Mouse (Mus musculus): Measurements from ENCODE around the gene Mcrs1.
A peak's percentile ranks its signal among the peaks of the same experiment; 100 is the strongest.

Gene Mcrs1

DNA sequence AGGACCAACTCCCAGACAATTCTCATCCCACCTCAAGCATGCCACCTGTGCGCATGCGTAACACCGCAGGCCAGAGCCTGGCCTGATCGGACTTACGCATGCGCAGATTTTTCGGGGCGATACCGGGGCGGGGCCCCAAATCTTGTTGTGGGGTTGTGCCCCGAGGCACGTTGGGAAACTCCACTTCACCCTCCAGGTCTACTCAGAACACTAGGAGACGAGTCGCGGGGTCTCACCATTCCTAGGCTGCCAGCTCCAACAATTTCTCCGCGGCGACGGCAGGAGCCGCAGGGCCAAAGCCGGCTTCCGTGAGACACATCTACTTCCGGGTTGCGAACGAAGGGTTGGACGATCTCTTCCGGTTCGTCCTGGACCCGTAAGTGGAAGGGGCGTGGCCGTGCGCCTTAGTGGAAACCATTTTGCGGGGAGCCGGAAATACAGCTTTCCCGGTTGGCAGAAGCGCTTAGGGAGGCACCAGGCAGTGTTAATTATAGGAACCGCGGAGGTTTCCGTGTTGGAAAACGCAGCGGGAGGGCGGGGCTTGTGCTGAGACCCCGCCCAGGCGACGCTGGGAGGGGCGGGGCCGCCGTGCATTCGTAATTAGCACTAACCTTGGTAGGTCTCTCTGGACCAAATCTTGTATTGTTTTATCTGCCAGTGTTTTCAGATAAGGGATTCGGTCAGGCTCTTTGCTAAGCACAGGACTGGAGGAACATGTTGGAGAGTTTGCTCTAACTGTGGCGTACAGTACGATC lies at the start of gene Mcrs1:
Mcrs1 (minus strand) TSS at position 336 of the 755 bp plus-strand sequence.
- H3K36me3 ChIP-seq (ENCODE audit: insufficient read depth, low read length): peaks cover 40% of the 10 kb centered on the region
- no peaks in the 10 kb centered on the region for H3K27me3 ChIP-seq (ENCODE audit: insufficient read depth, low read length)
- no peaks in the 10 kb centered on the region for H3K9me3 ChIP-seq (ENCODE audit: low read length)
- H3K4me1 ChIP-seq (replicated peaks; ENCODE audit: low read depth, low read length): peaks cover 73% of the 10 kb centered on the region
- no peak for TF ChIP-seq CTCF (conservative IDR thresholded peaks at IDR 0.05; ENCODE audit: low read length)
- TF ChIP-seq NANOG (IDR thresholded peaks at IDR 0.05; ENCODE audit: borderline replicate concordance, low read length): no peak; the same call in 1 of the 2 replicates
- TF ChIP-seq POU5F1 (IDR thresholded peaks at IDR 0.05; ENCODE audit: borderline replicate concordance, low read length): no peak
- peak within 1 kb of the TSS; percentile 93 for H3K4me3 ChIP-seq (replicated peaks; ENCODE audit: low read length)

DNA sequence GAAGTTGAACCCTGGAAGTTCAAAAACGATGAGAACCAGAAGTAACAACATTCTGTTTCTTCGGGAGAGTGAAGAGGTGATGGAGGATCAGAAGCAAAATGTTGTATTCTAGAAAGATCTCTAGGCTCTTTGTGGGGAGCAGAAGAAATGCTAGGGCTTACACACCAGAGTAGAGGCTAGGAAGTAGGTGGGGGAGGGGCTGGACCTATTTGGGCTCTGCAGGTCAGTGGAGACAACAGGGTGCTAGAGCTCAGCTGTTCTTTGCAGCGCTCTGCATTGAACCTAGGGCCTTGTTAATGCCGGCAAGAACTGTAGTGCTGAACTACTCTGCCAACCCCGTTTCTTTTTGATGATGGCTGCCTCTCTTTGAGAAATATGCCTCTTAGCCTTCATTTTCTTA lies 44.5 kb upstream of the Mcrs1 start:
- peaks cover 2% of the 10 kb centered on the region for H3K27me3 ChIP-seq (ENCODE audit: insufficient read depth, low read length)
- no peaks in the 10 kb centered on the region for H3K9me3 ChIP-seq (ENCODE audit: low read length)
- H3K4me1 ChIP-seq (replicated peaks; ENCODE audit: low read depth, low read length): peaks cover 34% of the 10 kb centered on the region
- no peak for TF ChIP-seq CTCF (conservative IDR thresholded peaks at IDR 0.05; ENCODE audit: low read length)
- TF ChIP-seq POU5F1 (IDR thresholded peaks at IDR 0.05; ENCODE audit: borderline replicate concordance, low read length): no peak
- TF ChIP-seq NANOG (IDR thresholded peaks at IDR 0.05; ENCODE audit: borderline replicate concordance, low read length): no peak
- peak overlapping the region; percentile 86 for H3K4me3 ChIP-seq (replicated peaks; ENCODE audit: low read length)
- peaks cover 7% of the 10 kb centered on the region; the same call in 1 of the 2 replicates for H3K36me3 ChIP-seq (ENCODE audit: insufficient read depth, low read length)

GRCm38 (mm10) chr15:99295484-99295981 lies 43.8 kb upstream of the Mcrs1 start, which contains the start of gene Fam186b:
TSS of gene Fam186b (minus strand) at chr15:99295888.
- Histone ChIP-seq H3K9me3 (ENCODE audit: low read length) (no peaks in the 10 kb centered on the region), H3K4me1 (replicated peaks; ENCODE audit: low read depth, low read length) (peaks cover 34% of the 10 kb centered on the region), H3K27me3 (ENCODE audit: insufficient read depth, low read length) (peaks cover 2% of the 10 kb centered on the region), H3K36me3 (ENCODE audit: insufficient read depth, low read length) (peaks cover 7% of the 10 kb centered on the region; the same call in 1 of the 2 replicates), H3K4me3 (replicated peaks; ENCODE audit: low read length) (peak within 1 kb of the TSS; percentile 86)
- TF ChIP-seq CTCF (conservative IDR thresholded peaks at IDR 0.05; ENCODE audit: low read length) (no peak), NANOG (IDR thresholded peaks at IDR 0.05; ENCODE audit: borderline replicate concordance, low read length) (no peak), POU5F1 (IDR thresholded peaks at IDR 0.05; ENCODE audit: borderline replicate concordance, low read length) (no peak)

DNA sequence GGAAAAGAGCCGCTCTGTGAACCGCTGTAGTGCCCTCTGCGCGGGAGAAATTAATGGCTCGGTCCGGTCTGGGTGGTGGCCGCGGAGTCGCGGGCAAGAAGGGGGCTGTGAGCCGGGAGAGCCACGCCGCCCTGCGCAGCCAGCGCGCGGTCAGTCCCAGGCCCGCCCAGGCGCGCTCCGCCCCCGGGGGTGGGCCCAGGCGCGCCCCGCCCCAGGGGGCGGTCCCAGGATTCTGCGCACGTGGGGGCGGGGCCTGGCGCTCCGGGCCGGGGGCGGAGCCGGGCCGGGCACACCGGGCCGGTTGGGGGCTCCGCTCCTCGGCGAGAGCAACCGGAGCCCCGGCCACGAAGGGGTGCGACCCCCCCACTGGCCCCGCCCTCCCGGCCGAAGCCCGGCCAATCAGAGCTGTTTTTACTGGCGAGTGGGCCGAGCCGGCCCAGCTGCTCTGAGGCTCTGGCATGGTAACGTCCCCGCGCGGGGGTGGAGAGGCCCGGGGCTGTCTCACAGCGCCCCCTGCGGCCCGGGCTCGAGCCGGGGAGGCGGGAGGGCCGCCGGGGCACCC lies 43.1 kb upstream of the Mcrs1 start, which contains the start of gene Prpf40b:
Prpf40b (plus strand) TSS at position 275 of the 562 bp plus-strand sequence.
- no peak for TF ChIP-seq CTCF (conservative IDR thresholded peaks at IDR 0.05; ENCODE audit: low read length)
- no peak for TF ChIP-seq POU5F1 (IDR thresholded peaks at IDR 0.05; ENCODE audit: borderline replicate concordance, low read length)
- TF ChIP-seq NANOG (IDR thresholded peaks at IDR 0.05; ENCODE audit: borderline replicate concordance, low read length): no peak
- Histone ChIP-seq H3K4me1 (replicated peaks; ENCODE audit: low read depth, low read length) (peaks cover 34% of the 10 kb centered on the region), H3K4me3 (replicated peaks; ENCODE audit: low read length) (peak within 1 kb of the TSS; percentile 86), H3K9me3 (ENCODE audit: low read length) (no peaks in the 10 kb centered on the region), H3K36me3 (ENCODE audit: insufficient read depth, low read length) (peaks cover 7% of the 10 kb centered on the region; the same call in 1 of the 2 replicates), H3K27me3 (ENCODE audit: insufficient read depth, low read length) (peaks cover 2% of the 10 kb centered on the region)

GRCm38 (mm10) chr15:99294287-99294686 lies 42.5 kb upstream of the Mcrs1 start:
- Histone ChIP-seq H3K27me3 (ENCODE audit: insufficient read depth, low read length) (peaks cover 2% of the 10 kb centered on the region), H3K4me1 (replicated peaks; ENCODE audit: low read depth, low read length) (peaks cover 34% of the 10 kb centered on the region), H3K9me3 (ENCODE audit: low read length) (no peaks in the 10 kb centered on the region), H3K36me3 (ENCODE audit: insufficient read depth, low read length) (peaks cover 6% of the 10 kb centered on the region; the same call in 1 of the 2 replicates), H3K4me3 (replicated peaks; ENCODE audit: low read length) (peak overlapping the region; percentile 86)
- TF ChIP-seq POU5F1 (IDR thresholded peaks at IDR 0.05; ENCODE audit: borderline replicate concordance, low read length) (no peak), CTCF (conservative IDR thresholded peaks at IDR 0.05; ENCODE audit: low read length) (no peak), NANOG (IDR thresholded peaks at IDR 0.05; ENCODE audit: borderline replicate concordance, low read length) (no peak)

DNA sequence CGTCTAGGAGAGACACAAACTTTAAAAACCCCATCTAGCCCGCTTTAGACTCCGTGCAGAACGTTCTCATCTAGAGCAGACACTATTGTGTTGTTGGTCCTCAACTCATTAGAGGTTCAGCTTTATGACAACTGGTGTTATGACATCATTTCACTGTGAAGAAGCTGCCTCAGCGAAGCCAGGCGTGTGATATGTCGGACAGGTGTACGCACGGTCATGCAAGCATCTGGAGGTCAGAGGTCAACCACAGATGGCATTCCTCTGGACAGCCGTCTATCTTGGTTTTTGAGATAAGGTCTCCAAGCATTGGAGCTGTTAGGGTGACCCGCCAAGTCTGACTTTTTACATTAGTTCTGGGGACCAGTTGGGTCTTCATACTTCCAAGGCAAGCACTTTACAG lies 38.8 kb upstream of the Mcrs1 start:
- TF ChIP-seq CTCF (conservative IDR thresholded peaks at IDR 0.05; ENCODE audit: low read length): no peak
- no peak for TF ChIP-seq POU5F1 (IDR thresholded peaks at IDR 0.05; ENCODE audit: borderline replicate concordance, low read length)
- no peak for TF ChIP-seq NANOG (IDR thresholded peaks at IDR 0.05; ENCODE audit: borderline replicate concordance, low read length)
- H3K27me3 ChIP-seq (ENCODE audit: insufficient read depth, low read length): peaks cover 2% of the 10 kb centered on the region

GRCm38 (mm10) chr15:99285189-99285535 lies 33.4 kb upstream of the Mcrs1 start:
- Histone ChIP-seq H3K36me3 (ENCODE audit: insufficient read depth, low read length) (no peaks in the 10 kb centered on the region), H3K4me1 (replicated peaks; ENCODE audit: low read depth, low read length) (peaks cover 22% of the 10 kb centered on the region), H3K9me3 (ENCODE audit: low read length) (no peaks in the 10 kb centered on the region), H3K4me3 (replicated peaks; ENCODE audit: low read length) (no peak overlapping the region), H3K27me3 (ENCODE audit: insufficient read depth, low read length) (peaks cover 12% of the 10 kb centered on the region)
- TF ChIP-seq NANOG (IDR thresholded peaks at IDR 0.05; ENCODE audit: borderline replicate concordance, low read length): no peak
- no peak for TF ChIP-seq POU5F1 (IDR thresholded peaks at IDR 0.05; ENCODE audit: borderline replicate concordance, low read length)
- no peak for TF ChIP-seq CTCF (conservative IDR thresholded peaks at IDR 0.05; ENCODE audit: low read length)

More for the DNA sequence above, 38.8 kb upstream of the Mcrs1 start:
- Histone ChIP-seq H3K4me3 (replicated peaks; ENCODE audit: low read length) (no peak overlapping the region), H3K4me1 (replicated peaks; ENCODE audit: low read depth, low read length) (peaks cover 19% of the 10 kb centered on the region), H3K9me3 (ENCODE audit: low read length) (no peaks in the 10 kb centered on the region), H3K36me3 (ENCODE audit: insufficient read depth, low read length) (no peaks in the 10 kb centered on the region)

- Histone ChIP-seq H3K27me3 (ENCODE audit: insufficient read depth, low read length) (peaks cover 16% of the 10 kb centered on the region), H3K4me1 (replicated peaks; ENCODE audit: low read depth, low read length) (peaks cover 22% of the 10 kb centered on the region), H3K4me3 (replicated peaks; ENCODE audit: low read length) (no peak overlapping the region), H3K36me3 (ENCODE audit: insufficient read depth, low read length) (no peaks in the 10 kb centered on the region), H3K9me3 (ENCODE audit: low read length) (no peaks in the 10 kb centered on the region)
- TF ChIP-seq NANOG (IDR thresholded peaks at IDR 0.05; ENCODE audit: borderline replicate concordance, low read length) (no peak), POU5F1 (IDR thresholded peaks at IDR 0.05; ENCODE audit: borderline replicate concordance, low read length) (no peak), CTCF (conservative IDR thresholded peaks at IDR 0.05; ENCODE audit: low read length) (no peak)
These were observed 32.9 kb upstream of the Mcrs1 start for GRCm38 (mm10) chr15:99284527-99285188.

Measured in E14TG2a.4 (cell line).